Mouse (Mus musculus): ENCODE measurements around the gene Kbtbd4. TPM values are rescaled to one million over a fixed set of nuclear protein-coding genes. Genes with fewer than 3 reads are reported as not detected.

Gene Kbtbd4
- polyA plus RNA-seq, 1 experiment from 2014 or later, result 9.8 TPM

DNA sequence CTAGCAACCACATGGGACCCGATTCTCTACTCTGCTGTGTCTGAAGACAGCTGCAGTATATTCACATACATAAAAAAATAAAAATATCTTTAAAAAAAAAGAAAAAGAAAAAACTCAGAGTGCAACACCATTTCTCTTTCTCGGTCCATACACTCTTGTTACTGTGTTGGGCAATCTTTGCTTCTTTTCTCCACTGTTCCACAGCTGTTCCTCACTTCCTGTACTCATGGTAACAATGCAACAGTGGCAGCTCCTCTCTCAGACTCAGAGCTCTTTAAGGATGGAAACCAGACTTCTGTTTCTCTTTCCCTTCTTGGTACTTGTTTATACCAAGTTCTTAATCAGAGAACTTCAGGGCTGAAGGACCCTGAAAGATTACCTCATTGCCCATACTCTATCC, 1.1 kb upstream of the Kbtbd4 start:
- Histone ChIP-seq H3K27ac (ENCODE audit: low read depth) (0 out of 2 replicates have a peak overlapping the region, but pooled peaks have one; percentile 97), H3K4me3 (ENCODE audit: low read depth, low read length) (peak overlapping the region; percentile 92), H3K9ac (replicated peaks) (peak overlapping the region; percentile 98), H3K4me2 (ENCODE audit: low read depth, low read length) (peak overlapping the region; percentile 84), H3K27me3 (ENCODE audit: insufficient read depth, low read length) (no peaks in the 10 kb centered on the region), H3K4me1 (ENCODE audit: insufficient read depth) (peaks cover 24% of the 10 kb centered on the region), H3K9me3 (ENCODE audit: low read length) (no peaks in the 10 kb centered on the region), H3K36me3 (replicated peaks; ENCODE audit: insufficient read depth, low read length) (peaks cover 40% of the 10 kb centered on the region)
- WGBS (ENCODE audit: insufficient replicate concordance), result 41% methylated on average over 2 of the region's 2 CpGs
- DNase-seq, result no peak
- TF ChIP-seq CTCF (IDR thresholded peaks at IDR 0.05; ENCODE audit: low read depth) (no peak), EP300 (IDR thresholded peaks at IDR 0.05; ENCODE audit: low read depth) (no peak)
- ATAC-seq, result no peak

DNA sequence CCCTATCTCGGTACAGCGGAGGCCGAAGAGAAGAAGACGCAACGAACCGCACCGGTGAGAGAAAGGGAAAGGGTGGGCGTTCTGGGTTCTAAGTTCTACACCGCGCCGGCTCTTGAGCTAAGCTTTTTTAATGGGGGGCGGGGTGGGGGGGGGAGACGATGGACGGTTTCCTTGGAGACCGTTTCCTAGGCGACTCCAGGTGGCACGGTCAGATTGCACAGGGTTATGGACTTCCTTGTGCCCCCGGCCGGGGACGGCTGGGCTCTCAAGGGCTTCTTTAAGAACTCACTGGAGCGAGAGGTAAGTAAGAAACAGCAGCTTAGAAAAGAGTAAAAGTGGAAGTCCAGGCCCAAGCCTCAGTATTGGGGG, 300 bp downstream of the Kbtbd4 start:
- H3K4me3 ChIP-seq (ENCODE audit: low read depth, low read length), result peak overlapping the region; percentile 92
- H3K4me1 ChIP-seq (ENCODE audit: insufficient read depth), result peaks cover 24% of the 10 kb centered on the region
- no peaks in the 10 kb centered on the region for H3K27me3 ChIP-seq (ENCODE audit: insufficient read depth, low read length)
- ATAC-seq (peak; percentile 72), DNase-seq (no peak)
- H3K36me3 ChIP-seq (replicated peaks; ENCODE audit: insufficient read depth, low read length), result peaks cover 49% of the 10 kb centered on the region
- H3K9me3 ChIP-seq (ENCODE audit: low read length), result no peaks in the 10 kb centered on the region
- TF ChIP-seq CTCF (IDR thresholded peaks at IDR 0.05; ENCODE audit: low read depth) (no peak), EP300 (IDR thresholded peaks at IDR 0.05; ENCODE audit: low read depth) (0 out of 2 replicates have a peak, but pooled peaks have one; percentile 0)
- H3K9ac ChIP-seq (replicated peaks), result peak overlapping the region; percentile 98
- H3K27ac ChIP-seq (ENCODE audit: low read depth), result peak overlapping the region; percentile 97
- peak overlapping the region; percentile 84 for H3K4me2 ChIP-seq (ENCODE audit: low read depth, low read length)
- WGBS (ENCODE audit: insufficient replicate concordance), result under 1% methylated on average over 21 of the region's 21 CpGs

DNA sequence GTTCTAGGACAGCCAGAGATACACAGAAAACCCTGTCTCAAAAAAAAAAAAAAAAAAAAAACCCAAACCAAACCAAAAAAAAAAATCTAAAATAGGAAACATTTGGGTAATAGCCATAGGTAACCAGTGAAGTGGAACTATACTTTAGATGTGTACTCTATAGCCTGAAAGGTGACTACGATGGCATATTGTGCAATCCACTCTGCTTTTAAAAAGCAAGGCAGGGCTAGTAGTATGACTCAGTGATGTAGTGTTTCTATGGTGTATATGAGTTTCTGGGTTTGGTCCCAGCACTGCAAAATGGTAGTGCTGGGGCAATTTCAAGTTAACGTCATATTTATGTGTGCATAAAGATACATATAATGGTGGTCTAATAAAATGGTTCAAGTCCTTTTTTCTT, 2.2 kb downstream of the Kbtbd4 start:
- H3K9ac ChIP-seq (replicated peaks), result no peak overlapping the region
- TF ChIP-seq CTCF (IDR thresholded peaks at IDR 0.05; ENCODE audit: low read depth) (no peak), EP300 (IDR thresholded peaks at IDR 0.05; ENCODE audit: low read depth) (no peak)
- no peaks in the 10 kb centered on the region for H3K9me3 ChIP-seq (ENCODE audit: low read length)
- peaks cover 53% of the 10 kb centered on the region for H3K36me3 ChIP-seq (replicated peaks; ENCODE audit: insufficient read depth, low read length)
- no peak overlapping the region for H3K4me2 ChIP-seq (ENCODE audit: low read depth, low read length)
- no peak for DNase-seq
- H3K4me3 ChIP-seq (ENCODE audit: low read depth, low read length), result no peak overlapping the region
- no peak for ATAC-seq
- no peaks in the 10 kb centered on the region for H3K27me3 ChIP-seq (ENCODE audit: insufficient read depth, low read length)
- peaks cover 24% of the 10 kb centered on the region for H3K4me1 ChIP-seq (ENCODE audit: insufficient read depth)
- no peak overlapping the region for H3K27ac ChIP-seq (ENCODE audit: low read depth)
- WGBS (ENCODE audit: insufficient replicate concordance), result 76% methylated on average over 2 of the region's 2 CpGs

DNA sequence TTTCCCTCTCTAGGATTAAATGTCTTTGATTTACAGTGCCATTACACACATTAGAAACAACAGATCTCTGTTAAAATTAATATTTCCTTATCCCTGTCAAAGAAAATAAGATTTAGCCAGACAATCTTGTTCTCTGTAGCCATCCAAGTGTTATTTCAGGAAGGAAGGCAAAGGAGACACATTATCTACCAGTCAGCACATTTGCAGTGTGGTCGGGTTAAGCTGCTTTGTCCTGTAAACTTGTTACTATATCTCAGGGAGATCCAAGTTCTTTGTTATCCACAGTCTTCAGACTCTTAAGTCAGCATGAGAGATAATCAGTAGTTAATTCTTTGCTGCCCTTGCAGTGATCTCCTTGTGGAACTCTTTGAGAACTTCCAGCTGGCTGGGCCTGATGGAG, 6.3 kb downstream of the Kbtbd4 start:
- 42% methylated on average over 1 of the region's 1 CpGs for WGBS (ENCODE audit: insufficient replicate concordance)
- Histone ChIP-seq H3K4me1 (ENCODE audit: insufficient read depth) (peaks cover 12% of the 10 kb centered on the region), H3K36me3 (replicated peaks; ENCODE audit: insufficient read depth, low read length) (peaks cover 56% of the 10 kb centered on the region)

DNA sequence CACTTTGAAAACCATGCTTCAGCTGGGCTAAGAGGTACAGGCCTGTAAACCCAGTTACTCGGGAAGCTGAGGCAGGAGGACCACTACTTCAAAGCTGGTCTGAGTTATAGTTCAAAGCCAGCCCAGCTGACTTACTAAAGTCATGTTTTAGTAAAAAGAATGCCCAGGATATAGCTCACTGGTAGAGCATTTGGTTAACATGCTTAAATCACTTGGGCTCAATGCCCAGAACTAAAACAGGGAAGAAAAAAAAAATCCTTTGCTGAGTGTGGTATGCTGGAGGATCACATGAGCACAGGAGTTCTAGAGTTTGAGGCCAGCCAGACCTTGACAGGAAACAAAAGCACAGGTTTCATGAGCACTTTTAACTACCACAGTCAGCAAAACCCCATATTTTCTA, 7.1 kb downstream of the Kbtbd4 start:
- TF ChIP-seq CTCF (IDR thresholded peaks at IDR 0.05; ENCODE audit: low read depth) (no peak), EP300 (IDR thresholded peaks at IDR 0.05; ENCODE audit: low read depth) (no peak)
- DNase-seq (no peak), ATAC-seq (no peak)
- H3K4me2 ChIP-seq (ENCODE audit: low read depth, low read length), result no peak overlapping the region
- WGBS (ENCODE audit: insufficient replicate concordance), result 80% methylated on average over 1 of the region's 1 CpGs
- no peaks in the 10 kb centered on the region for H3K27me3 ChIP-seq (ENCODE audit: insufficient read depth, low read length)
- H3K36me3 ChIP-seq (replicated peaks; ENCODE audit: insufficient read depth, low read length), result peaks cover 51% of the 10 kb centered on the region
- peaks cover 14% of the 10 kb centered on the region for H3K4me1 ChIP-seq (ENCODE audit: insufficient read depth)
- H3K4me3 ChIP-seq (ENCODE audit: low read depth, low read length), result no peak overlapping the region
- no peak overlapping the region for H3K27ac ChIP-seq (ENCODE audit: low read depth)
- no peaks in the 10 kb centered on the region for H3K9me3 ChIP-seq (ENCODE audit: low read length)
- H3K9ac ChIP-seq (replicated peaks), result no peak overlapping the region

More for the DNA sequence above, 6.3 kb downstream of the Kbtbd4 start:
- TF ChIP-seq EP300 (IDR thresholded peaks at IDR 0.05; ENCODE audit: low read depth) (no peak), CTCF (IDR thresholded peaks at IDR 0.05; ENCODE audit: low read depth) (no peak)
- H3K9ac ChIP-seq (replicated peaks), result no peak overlapping the region
- H3K4me3 ChIP-seq (ENCODE audit: low read depth, low read length), result no peak overlapping the region
- H3K27me3 ChIP-seq (ENCODE audit: insufficient read depth, low read length), result no peaks in the 10 kb centered on the region
- H3K9me3 ChIP-seq (ENCODE audit: low read length), result no peaks in the 10 kb centered on the region
- ATAC-seq (no peak), DNase-seq (no peak)
- H3K4me2 ChIP-seq (ENCODE audit: low read depth, low read length), result no peak overlapping the region
- H3K27ac ChIP-seq (ENCODE audit: low read depth), result no peak overlapping the region

DNA sequence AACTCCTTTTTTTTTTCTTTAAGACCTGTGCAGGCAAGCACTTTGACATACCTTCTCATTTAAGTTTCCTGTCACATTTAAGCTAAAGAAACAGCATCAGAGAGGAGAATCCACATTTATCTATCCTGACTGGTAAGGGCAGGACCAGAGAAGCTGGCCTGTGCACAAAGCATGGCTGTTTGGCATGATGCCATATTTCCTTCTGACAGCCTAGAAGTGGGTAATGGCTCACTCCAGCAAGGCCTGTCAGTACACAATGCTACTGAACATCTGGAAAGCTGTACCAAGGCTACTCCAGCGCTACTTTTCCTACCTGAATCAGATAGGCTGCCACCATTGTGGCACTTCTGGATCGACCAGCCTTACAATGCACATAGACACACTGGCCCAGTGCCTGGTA, 9.1 kb downstream of the Kbtbd4 start:
- DNase-seq, result no peak
- TF ChIP-seq EP300 (IDR thresholded peaks at IDR 0.05; ENCODE audit: low read depth), result no peak
- TF ChIP-seq CTCF (IDR thresholded peaks at IDR 0.05; ENCODE audit: low read depth), result no peak
- H3K27ac ChIP-seq (ENCODE audit: low read depth), result no peak overlapping the region
- no peaks in the 10 kb centered on the region for H3K9me3 ChIP-seq (ENCODE audit: low read length)
- H3K36me3 ChIP-seq (replicated peaks; ENCODE audit: insufficient read depth, low read length), result peaks cover 39% of the 10 kb centered on the region
- no peak for ATAC-seq
- no peak overlapping the region for H3K4me2 ChIP-seq (ENCODE audit: low read depth, low read length)
- WGBS (ENCODE audit: insufficient replicate concordance), result 86% methylated on average over 2 of the region's 2 CpGs
- H3K27me3 ChIP-seq (ENCODE audit: insufficient read depth, low read length), result no peaks in the 10 kb centered on the region
- no peak overlapping the region for H3K4me3 ChIP-seq (ENCODE audit: low read depth, low read length)
- H3K4me1 ChIP-seq (ENCODE audit: insufficient read depth), result peaks cover 13% of the 10 kb centered on the region
- H3K9ac ChIP-seq (replicated peaks), result no peak overlapping the region

DNA sequence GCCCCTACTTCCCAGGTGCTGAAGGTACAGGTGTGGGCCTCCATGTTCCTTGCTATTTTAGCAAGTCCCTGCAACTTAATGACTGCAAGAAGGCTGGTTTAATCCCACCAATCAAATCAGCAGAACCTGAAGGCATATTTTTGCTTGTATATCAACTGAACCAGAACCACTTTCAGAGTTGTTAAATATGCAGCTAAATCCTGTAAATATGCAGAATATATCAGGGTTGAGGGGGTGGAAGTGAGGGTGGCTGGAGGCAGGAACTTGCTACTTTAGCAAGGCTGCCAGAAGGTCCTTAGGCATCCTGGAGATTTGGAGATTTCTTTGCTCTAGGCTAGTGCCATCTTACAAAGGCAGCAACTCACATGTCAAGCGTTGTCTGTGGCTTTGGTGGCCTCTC, 11.0 kb downstream of the Kbtbd4 start:
- H3K4me2 ChIP-seq (ENCODE audit: low read depth, low read length), result peak overlapping the region; percentile 98
- H3K9ac ChIP-seq (replicated peaks), result peak overlapping the region; percentile 98
- no peaks in the 10 kb centered on the region for H3K9me3 ChIP-seq (ENCODE audit: low read length)
- H3K36me3 ChIP-seq (replicated peaks; ENCODE audit: insufficient read depth, low read length), result peaks cover 22% of the 10 kb centered on the region
- TF ChIP-seq EP300 (IDR thresholded peaks at IDR 0.05; ENCODE audit: low read depth), result no peak
- TF ChIP-seq CTCF (IDR thresholded peaks at IDR 0.05; ENCODE audit: low read depth), result no peak
- ATAC-seq (no peak), DNase-seq (no peak)
- peaks cover 13% of the 10 kb centered on the region for H3K4me1 ChIP-seq (ENCODE audit: insufficient read depth)
- no peaks in the 10 kb centered on the region for H3K27me3 ChIP-seq (ENCODE audit: insufficient read depth, low read length)
- WGBS (ENCODE audit: insufficient replicate concordance), result 74% methylated on average over 1 of the region's 1 CpGs
- H3K27ac ChIP-seq (ENCODE audit: low read depth), result no peak overlapping the region
- H3K4me3 ChIP-seq (ENCODE audit: low read depth, low read length), result no peak overlapping the region

All from liver, postnatal 0 days (tissue).